Mouse (Mus musculus) forebrain, postnatal 0 days (tissue): ENCODE results near the gene Gm28051. TPM values are rescaled to one million over a fixed set of nuclear protein-coding genes. Genes with fewer than 3 reads are reported as not detected.

Experiments used
- ATAC-seq: fragments of 200-750 bp; cut with Nextera tagmentation; 2 replicates; pipeline ENCODE4 v1.8.0; 2017; ENCODE audit warnings: mild to moderate bottlenecking, moderate library complexity
- DNase-seq: peaks from one replicate; pipeline ENCODE4 v3.0.0-alpha.2; 2015
- H3K27ac ChIP-seq: fragments of 300-500 bp; sonication (generic); 2 replicates; pipeline ENCODE4 v1.5.1; 2014; ENCODE audit warnings: low read depth, mild to moderate bottlenecking, antibody characterized with exemption, low read length, moderate library complexity, mixed read lengths
- H3K27me3 ChIP-seq: fragments of 300-500 bp; sonication (generic); 2 replicates; pipeline ENCODE4 v1.6.1; 2014; ENCODE audit warnings: mild to moderate bottlenecking, low read length, mixed read lengths; ENCODE audit not compliant: insufficient read depth
- H3K36me3 ChIP-seq: fragments of 300-500 bp; sonication (generic); 2 replicates; pipeline ENCODE4 v1.6.1; 2014; ENCODE audit warnings: mild to moderate bottlenecking, moderate library complexity; ENCODE audit not compliant: insufficient read depth
- H3K4me1 ChIP-seq: fragments of 300-500 bp; sonication (generic); 2 replicates; pipeline ENCODE4 v1.6.1; 2014; ENCODE audit warnings: antibody characterized with exemption; ENCODE audit not compliant: insufficient read depth
- H3K4me2 ChIP-seq: fragments of 300-500 bp; sonication (generic); 2 replicates; pipeline ENCODE4 v1.6.1; 2014; ENCODE audit warnings: low read depth, mild to moderate bottlenecking, moderate library complexity
- H3K4me3 ChIP-seq: fragments of 300-500 bp; sonication (generic); 2 replicates; pipeline ENCODE4 v1.5.1; 2014; ENCODE audit warnings: low read depth, low read length, mixed read lengths
- H3K9ac ChIP-seq: fragments of 300-500 bp; sonication (generic); 2 replicates; pipeline ENCODE4 v1.6.1; 2014; ENCODE audit warnings: mild to moderate bottlenecking
- H3K9me3 ChIP-seq: fragments of 300-500 bp; sonication (generic); 2 replicates; pipeline ENCODE4 v1.6.1; 2016; ENCODE audit warnings: low read length
- CTCF ChIP-seq: sonication (generic); IDR thresholded peaks from 2 replicates; pipeline ENCODE4 v1.5.1; 2016; ENCODE audit warnings: antibody characterized with exemption, control low read depth, low read depth
- WGBS: fragments of 180-500 bp; shearing (Covaris S2); extraction: QIAGEN DNeasy Blood & Tissue Kit; methylation state at CpG from one replicate; pipeline ENCODE4 v1.1.7; 2014; 5-methylcytosine and 5-hydroxymethylcytosine counted together
- polyA plus RNA-seq: library from polyadenylated mRNA; unstranded; fragments of >200 nt; fragmentation: Nextera tagmentation; extraction: Ambion mirVana; gene quantifications from 2 replicates; pipeline ENCODE4 v1.2.1, GENCODE M21; 2015
- total RNA-seq: library from RNA; depleted of rRNA; stranded (reverse); fragments of >200 nt; gene quantifications from 2 replicates; pipeline ENCODE4 v1.2.3, GENCODE M21; 2014

The Gm28051 gene
- total and polyA plus RNA-seq, 2 experiments from 2014 or later, result not detected

DNA sequence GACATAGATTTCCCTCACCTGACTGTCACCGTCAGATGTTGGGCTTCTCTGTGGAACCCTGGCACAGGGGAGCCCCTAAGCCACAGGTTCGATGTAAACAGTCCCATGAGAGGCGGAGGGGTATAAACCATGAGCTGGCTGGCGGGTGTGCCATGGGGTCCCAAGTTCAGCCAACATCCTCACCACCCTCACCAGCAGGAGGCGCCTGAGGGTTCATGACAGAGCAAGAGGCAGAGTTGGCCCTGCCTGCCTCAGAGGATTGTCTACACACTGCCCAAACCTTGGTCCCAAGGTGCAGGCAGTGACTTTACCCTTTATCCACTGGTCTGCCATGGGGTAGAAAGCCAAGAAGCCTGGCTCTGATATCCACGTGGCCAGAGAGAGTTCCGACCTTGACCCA is 76.0 kb downstream of the Gm28051 start:
- ATAC-seq (no peak), DNase-seq (no peak)
- no peaks in the 10 kb centered on the region for H3K27me3 ChIP-seq
- H3K9me3 ChIP-seq, result no peaks in the 10 kb centered on the region
- H3K4me1 ChIP-seq, result peaks cover 32% of the 10 kb centered on the region
- no peak overlapping the region for H3K9ac ChIP-seq
- H3K4me2 ChIP-seq, result no peak overlapping the region
- no peak overlapping the region for H3K27ac ChIP-seq
- TF ChIP-seq CTCF, result peak; percentile 28; the same call in 1 of the 2 replicates
- no peak overlapping the region for H3K4me3 ChIP-seq
- 78% methylated on average over 7 of the region's 7 CpGs for WGBS
- H3K36me3 ChIP-seq, result no peaks in the 10 kb centered on the region

DNA sequence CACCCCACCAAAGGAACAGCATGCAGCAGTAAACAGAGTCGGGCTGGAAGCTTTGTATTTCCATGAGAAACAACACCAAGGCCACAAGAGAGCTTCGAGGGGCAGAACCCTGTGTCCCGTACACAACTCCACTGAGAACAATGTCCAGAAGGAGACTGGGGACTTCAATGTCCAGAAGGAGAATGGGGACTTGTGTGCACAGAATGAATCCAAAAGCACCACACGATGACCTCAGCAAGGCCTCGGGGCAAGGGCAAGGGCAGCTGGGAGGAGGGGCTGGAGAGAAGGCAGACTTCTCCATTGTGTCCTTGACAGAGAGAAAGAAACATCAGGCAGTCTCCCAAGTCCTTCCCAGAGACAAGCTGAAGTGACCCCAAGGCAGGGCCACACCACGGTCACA is 78.7 kb downstream of the Gm28051 start:
- ATAC-seq, result no peak
- TF ChIP-seq CTCF, result no peak
- Histone ChIP-seq H3K4me2 (no peak overlapping the region), H3K27ac (no peak overlapping the region), H3K36me3 (peaks cover 9% of the 10 kb centered on the region), H3K9ac (no peak overlapping the region), H3K9me3 (no peaks in the 10 kb centered on the region), H3K4me3 (no peak overlapping the region), H3K4me1 (peaks cover 16% of the 10 kb centered on the region; the same call in 1 of the 2 replicates), H3K27me3 (no peaks in the 10 kb centered on the region)
- WGBS, result 28% methylated on average over 6 of the region's 6 CpGs
- DNase-seq, result no peak

DNA sequence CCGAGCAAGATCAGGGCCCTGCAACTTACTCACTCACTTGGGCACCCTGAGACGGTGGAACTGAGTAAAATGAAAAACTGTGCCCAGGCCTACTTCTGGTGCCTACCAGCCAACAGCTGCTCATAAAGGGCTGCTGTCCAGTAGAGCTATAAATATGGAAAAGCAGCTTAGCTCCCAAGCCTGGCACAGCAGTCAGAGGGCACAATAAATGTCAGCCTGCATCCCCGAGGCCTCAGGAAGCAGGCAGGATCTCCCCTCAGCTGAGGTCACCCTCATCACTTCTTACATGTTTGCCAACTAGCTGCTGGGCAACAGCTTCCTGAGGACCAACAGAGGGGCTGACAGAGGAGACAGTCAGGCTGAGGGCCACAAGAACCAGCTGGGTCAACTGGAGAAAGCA is 80.5 kb downstream of the Gm28051 start:
- H3K4me3 ChIP-seq, result no peak overlapping the region
- DNase-seq (no peak), ATAC-seq (no peak)
- no peaks in the 10 kb centered on the region for H3K27me3 ChIP-seq
- no peak overlapping the region for H3K27ac ChIP-seq
- WGBS, result 59% methylated on average over 3 of the region's 3 CpGs
- no peak overlapping the region for H3K4me2 ChIP-seq
- H3K4me1 ChIP-seq, result 0 out of 2 replicates have a peak, but pooled peaks cover 7% of the 10 kb centered on the region
- H3K9ac ChIP-seq, result no peak overlapping the region
- H3K9me3 ChIP-seq, result no peaks in the 10 kb centered on the region
- TF ChIP-seq CTCF, result no peak
- peaks cover 9% of the 10 kb centered on the region for H3K36me3 ChIP-seq

DNA sequence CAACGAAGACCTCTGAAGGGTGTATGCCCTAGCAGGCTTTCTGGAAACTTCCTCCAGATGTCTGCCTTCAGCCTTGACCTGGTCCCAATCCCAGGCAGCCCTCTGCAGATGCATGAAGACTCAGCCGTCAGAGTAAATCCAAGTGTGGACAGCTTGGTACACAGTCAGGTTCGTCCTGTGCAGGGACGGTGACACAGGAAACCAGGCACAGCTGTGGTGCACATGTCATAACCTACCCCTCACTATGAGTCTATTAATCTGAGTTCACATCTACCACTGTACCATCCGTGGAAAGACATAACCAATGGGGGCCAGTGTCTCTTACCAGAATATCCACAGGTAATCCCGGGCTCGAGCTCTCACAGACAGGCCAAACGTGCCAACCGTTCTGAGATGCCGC is 83.0 kb downstream of the Gm28051 start:
- no peak for DNase-seq
- no peak for ATAC-seq
- no peak overlapping the region for H3K4me3 ChIP-seq
- 94% methylated on average over 10 of the region's 10 CpGs for WGBS
- H3K27me3 ChIP-seq, result no peaks in the 10 kb centered on the region
- H3K36me3 ChIP-seq, result peaks cover 9% of the 10 kb centered on the region
- 0 out of 2 replicates have a peak, but pooled peaks cover 7% of the 10 kb centered on the region for H3K4me1 ChIP-seq
- no peak overlapping the region for H3K9ac ChIP-seq
- TF ChIP-seq CTCF, result no peak
- no peaks in the 10 kb centered on the region for H3K9me3 ChIP-seq
- H3K4me2 ChIP-seq, result no peak overlapping the region
- H3K27ac ChIP-seq, result no peak overlapping the region

DNA sequence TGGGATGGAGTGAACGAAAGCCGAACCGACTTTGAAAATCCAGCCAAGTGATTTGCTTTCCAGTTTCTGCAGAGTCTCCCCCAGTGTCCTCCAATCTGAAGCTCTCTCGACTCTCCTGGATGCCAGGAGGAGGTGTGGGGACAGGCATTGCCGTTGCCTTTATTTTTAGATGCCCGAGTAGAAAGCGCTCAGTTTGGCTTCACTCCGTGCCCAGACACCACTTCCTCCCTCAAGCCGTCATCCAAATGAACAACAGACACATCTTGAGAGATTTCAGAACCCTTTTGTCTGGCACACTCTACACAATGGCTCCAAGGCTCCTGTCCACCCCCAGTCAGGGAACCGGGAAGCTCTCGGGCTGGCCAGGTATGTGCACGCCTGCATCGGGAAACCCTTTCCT is 83.4 kb downstream of the Gm28051 start:
- Histone ChIP-seq H3K27me3 (no peaks in the 10 kb centered on the region), H3K4me1 (0 out of 2 replicates have a peak, but pooled peaks cover 7% of the 10 kb centered on the region), H3K27ac (no peak overlapping the region), H3K4me2 (no peak overlapping the region), H3K36me3 (peaks cover 9% of the 10 kb centered on the region), H3K9me3 (no peaks in the 10 kb centered on the region), H3K9ac (no peak overlapping the region), H3K4me3 (no peak overlapping the region)
- ATAC-seq (no peak), DNase-seq (no peak)
- WGBS, result 89% methylated on average over 13 of the region's 13 CpGs
- TF ChIP-seq CTCF, result no peak

DNA sequence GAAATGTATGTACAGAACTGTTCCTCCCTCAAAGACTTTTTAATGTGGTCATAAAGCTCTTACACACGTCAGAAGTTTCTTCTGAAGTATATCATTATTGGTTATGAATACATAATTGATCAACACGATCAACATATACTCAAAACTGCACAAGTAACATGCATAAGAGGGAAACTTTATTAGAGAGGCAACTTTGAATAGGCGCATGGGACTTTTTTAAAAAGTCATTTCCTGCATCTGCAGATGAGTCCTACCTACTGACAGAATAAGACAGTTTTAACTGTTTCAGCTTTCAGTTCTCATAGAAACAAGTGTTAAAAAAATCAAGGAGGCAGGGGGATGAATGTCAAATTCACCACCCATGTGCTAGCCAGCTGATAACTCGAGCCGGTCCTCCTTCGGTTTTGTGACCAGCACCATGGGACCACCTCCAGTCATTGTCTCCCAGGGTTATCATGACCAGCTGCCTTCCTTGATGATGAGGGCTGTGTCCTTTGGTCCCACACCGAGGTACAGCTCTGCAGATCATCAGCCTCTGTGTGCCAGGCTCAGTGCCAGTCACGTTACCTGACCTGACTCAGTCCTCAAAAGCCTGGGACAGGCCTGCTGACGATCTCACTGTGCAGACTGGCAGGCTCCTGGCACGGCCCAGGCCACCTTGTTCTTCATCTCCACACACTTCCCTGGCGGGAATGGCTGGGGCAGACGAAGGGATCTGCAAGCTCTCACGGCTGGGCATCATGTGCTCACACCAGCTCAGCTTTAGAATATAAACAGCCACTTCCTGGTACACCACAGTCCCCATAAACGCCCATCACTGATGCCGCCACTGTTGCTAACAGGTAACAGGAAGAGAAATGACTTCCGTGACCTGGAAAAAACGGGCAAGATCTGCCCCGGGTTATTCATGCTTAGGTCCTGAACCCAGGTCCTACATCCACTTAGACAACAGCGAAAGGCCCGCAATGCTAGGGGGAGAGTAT is 84.4 kb downstream of the Gm28051 start:
- ATAC-seq (no peak), DNase-seq (no peak)
- 87% methylated on average over 20 of the region's 20 CpGs for WGBS
- Histone ChIP-seq H3K9me3 (no peaks in the 10 kb centered on the region), H3K27me3 (no peaks in the 10 kb centered on the region), H3K4me1 (no peaks in the 10 kb centered on the region), H3K9ac (no peak overlapping the region), H3K27ac (no peak overlapping the region), H3K4me3 (no peak overlapping the region), H3K36me3 (peaks cover 9% of the 10 kb centered on the region), H3K4me2 (no peak overlapping the region)
- no peak for TF ChIP-seq CTCF

DNA sequence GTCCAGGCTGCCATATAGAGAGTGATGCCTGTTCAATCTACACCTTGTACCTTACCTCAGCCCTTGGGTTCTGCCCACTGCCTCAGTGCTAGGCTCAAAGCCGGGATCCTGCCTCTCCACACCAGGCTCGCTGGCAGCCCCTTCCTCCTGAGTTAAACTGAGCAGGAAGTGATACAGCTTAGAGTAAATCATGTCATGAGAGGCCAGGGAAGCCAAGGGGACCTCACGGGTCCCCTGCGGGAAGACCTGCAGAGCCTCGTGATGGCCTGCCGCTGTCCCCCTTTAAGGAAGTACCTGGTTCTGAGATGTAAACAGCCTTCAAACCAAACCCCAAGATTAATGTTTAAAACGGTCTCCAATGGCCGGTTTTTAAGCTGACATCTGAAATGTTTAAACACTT is 85.4 kb downstream of the Gm28051 start:
- no peak overlapping the region for H3K4me2 ChIP-seq
- H3K36me3 ChIP-seq, result peaks cover 13% of the 10 kb centered on the region
- H3K9me3 ChIP-seq, result no peaks in the 10 kb centered on the region
- ATAC-seq (no peak), DNase-seq (no peak)
- no peak overlapping the region for H3K27ac ChIP-seq
- H3K4me3 ChIP-seq, result no peak overlapping the region
- H3K9ac ChIP-seq, result no peak overlapping the region
- no peak for TF ChIP-seq CTCF
- H3K4me1 ChIP-seq, result no peaks in the 10 kb centered on the region
- H3K27me3 ChIP-seq, result no peaks in the 10 kb centered on the region
- 82% methylated on average over 8 of the region's 8 CpGs for WGBS
